7 mouse cellular contexts compared by ENCODE assay signal in genomic region chr7:19558965-19559364, GRCm38 (mm10). TPM values are rescaled to one million over a fixed set of nuclear protein-coding genes. Genes with fewer than 3 reads are reported as not detected.
DNase-seq lines count a peak whose midpoint lies in the region; ATAC-seq and TF ChIP-seq lines count a peak whose summit lies in the region.

No protein-coding gene starts in this region.

- H3K27me3 ChIP-seq in lung, embryonic 15.5 days: no peaks in the 10 kb centered on the region
- no peaks in the 10 kb centered on the region for H3K27me3 ChIP-seq in embryonic facial prominence, embryonic 12.5 days
- no peaks in the 10 kb centered on the region for H3K27me3 ChIP-seq in liver, embryonic 14.5 days (ENCODE audit: control insufficient read depth, insufficient read depth, low read length)

- peak overlapping the region; percentile 5; the same call in 1 of the 2 replicates for H3K4me2 ChIP-seq in lung, embryonic 15.5 days
- peak overlapping the region; percentile 9; the same call in 1 of the 2 replicates for H3K4me2 ChIP-seq in embryonic facial prominence, embryonic 12.5 days (replicated peaks)
- peak overlapping the region; percentile 94 for H3K4me2 ChIP-seq in liver, embryonic 14.5 days (ENCODE audit: low read depth)

- no peak for TF ChIP-seq EP300 in liver, embryonic 14.5 days (IDR thresholded peaks at IDR 0.05; ENCODE audit: low read depth)

- H3K9me3 ChIP-seq in lung, embryonic 15.5 days: no peaks in the 10 kb centered on the region
- H3K9me3 ChIP-seq in embryonic facial prominence, embryonic 12.5 days: no peaks in the 10 kb centered on the region
- no peaks in the 10 kb centered on the region for H3K9me3 ChIP-seq in liver, embryonic 14.5 days (ENCODE audit: control insufficient read depth, low read length)

- H3K27ac ChIP-seq in lung, embryonic 15.5 days: no peak overlapping the region
- no peak overlapping the region for H3K27ac ChIP-seq in embryonic facial prominence, embryonic 12.5 days
- no peak overlapping the region for H3K27ac ChIP-seq in liver, embryonic 14.5 days

- 38% methylated on average over 2 of the region's 2 CpGs for WGBS in lung, embryonic 15.5 days
- 41% methylated on average over 2 of the region's 2 CpGs for WGBS in embryonic facial prominence, embryonic 12.5 days
- 38% methylated on average over 2 of the region's 2 CpGs for WGBS in liver, embryonic 14.5 days (ENCODE audit: insufficient replicate concordance)

- no peak for DNase-seq in lung, postnatal 10 days
- DNase-seq in liver, embryonic 14.5 days (ENCODE audit: low read depth in 3 of 3, low spot score in 3 of 3): no peak
- peak; percentile 45 for DNase-seq in thymus, postnatal 0 days (ENCODE audit: low spot score)
- DNase-seq in adrenal gland, adult 18-20 months (ENCODE audit: low spot score in 2 of 2): no peak
- no peak for DNase-seq in ovary, postnatal 10 days (ENCODE audit: low spot score)

- H3K4me3 ChIP-seq in lung, embryonic 15.5 days: no peak overlapping the region
- H3K4me3 ChIP-seq in embryonic facial prominence, embryonic 12.5 days: no peak overlapping the region
- peak overlapping the region in 1 of 2 experiments; percentile 95; a peak in 2 of 4 replicates for H3K4me3 ChIP-seq in liver, embryonic 14.5 days (ENCODE audit: insufficient read depth in 1 of 2, low read depth in 2 of 2, low read length in 2 of 2)

- ATAC-seq in lung, embryonic 15.5 days (ENCODE audit: borderline replicate concordance, extremely low read depth, low FRiP score, low TSS enrichment): no peak
- no peak for ATAC-seq in embryonic facial prominence, embryonic 12.5 days (ENCODE audit: insufficient number of reproducible peaks, insufficient read depth, low FRiP score, low TSS enrichment)
- no peak for ATAC-seq in liver, embryonic 14.5 days (ENCODE audit: insufficient read depth)

- H3K9ac ChIP-seq in lung, embryonic 15.5 days: no peak overlapping the region
- H3K9ac ChIP-seq in embryonic facial prominence, embryonic 12.5 days: no peak overlapping the region
- peak overlapping the region; percentile 40 for H3K9ac ChIP-seq in liver, embryonic 14.5 days (replicated peaks)

- peaks cover 14% of the 10 kb centered on the region for H3K36me3 ChIP-seq in lung, embryonic 15.5 days
- H3K36me3 ChIP-seq in embryonic facial prominence, embryonic 12.5 days: peaks cover 26% of the 10 kb centered on the region
- peaks cover 30% of the 10 kb centered on the region for H3K36me3 ChIP-seq in liver, embryonic 14.5 days (replicated peaks; ENCODE audit: control insufficient read depth, insufficient read depth, low read depth)

- peaks cover 49% of the 10 kb centered on the region for H3K4me1 ChIP-seq in lung, embryonic 15.5 days
- H3K4me1 ChIP-seq in embryonic facial prominence, embryonic 12.5 days: peaks cover 39% of the 10 kb centered on the region
- H3K4me1 ChIP-seq in liver, embryonic 14.5 days (replicated peaks; ENCODE audit: control insufficient read depth in 2 of 2, insufficient read depth in 2 of 2, low read length in 1 of 2): peaks cover 27 to 41% of the 10 kb centered on the region in 2 experiments

- peak; percentile 70 for TF ChIP-seq CTCF in liver, embryonic 14.5 days (IDR thresholded peaks at IDR 0.05; ENCODE audit: low read depth)

RNA-seq across cellular contexts. Expression of gene Ppp1r37, which starts 3.9 kb away (rescaled TPM):
- 23.8 and 24.8 TPM in 2 replicates for polyA plus RNA-seq in lung, embryonic 15.5 days (2015; fragmentation: Nextera tagmentation; extraction: Ambion mirVana)
- 36.0 and 40.6 TPM in 2 replicates for polyA plus RNA-seq in embryonic facial prominence, embryonic 12.5 days (2016; fragmentation: Nextera tagmentation; extraction: Ambion mirVana)
- polyA plus RNA-seq in liver, embryonic 14.5 days (2012; rRNA removed): 21.8 and 27.0 TPM in 2 replicates
- polyA plus RNA-seq in liver, embryonic 14.5 days (2014; fragmentation: Nextera tagmentation; extraction: Ambion mirVana): 1.5 and 2.0 TPM in 2 replicates
- polyA plus RNA-seq in thymus, postnatal 0 days (2015; fragmentation: Nextera tagmentation; extraction: Ambion mirVana): 11.7 and 15.6 TPM in 2 replicates
- total RNA-seq in adrenal gland, adult 18-20 months (2021): 10 to 100 TPM; 72.8 to 73.6 TPM

RNA-seq across cellular contexts. Expression of gene Zfp296, which starts 18.1 kb away (rescaled TPM):
- 0.50 and 0.54 TPM in 2 replicates for polyA plus RNA-seq in lung, embryonic 15.5 days (2015; fragmentation: Nextera tagmentation; extraction: Ambion mirVana)
- 0.17 and 0.36 TPM in 2 replicates for polyA plus RNA-seq in embryonic facial prominence, embryonic 12.5 days (2016; fragmentation: Nextera tagmentation; extraction: Ambion mirVana)
- polyA plus RNA-seq in liver, embryonic 14.5 days (2012; rRNA removed): 0.66 and 0.96 TPM in 2 replicates
- 0.38 and 0.41 TPM in 2 replicates for polyA plus RNA-seq in liver, embryonic 14.5 days (2014; fragmentation: Nextera tagmentation; extraction: Ambion mirVana)
- 1.5 and 2.0 TPM in 2 replicates for polyA plus RNA-seq in thymus, postnatal 0 days (2015; fragmentation: Nextera tagmentation; extraction: Ambion mirVana)
- total RNA-seq in adrenal gland, adult 18-20 months (2021): 1 to 10 TPM in 1 of 2 experiments, under 1 TPM in 1; 0.46 to 1.2 TPM

RNA-seq across cellular contexts. Expression of gene Gemin7, which starts 18.4 kb away (rescaled TPM):
- polyA plus RNA-seq in lung, embryonic 15.5 days (2015; fragmentation: Nextera tagmentation; extraction: Ambion mirVana): 164 and 183 TPM in 2 replicates
- 150 and 164 TPM in 2 replicates for polyA plus RNA-seq in embryonic facial prominence, embryonic 12.5 days (2016; fragmentation: Nextera tagmentation; extraction: Ambion mirVana)
- polyA plus RNA-seq in liver, embryonic 14.5 days (2012; rRNA removed): 34.8 and 39.6 TPM in 2 replicates
- polyA plus RNA-seq in liver, embryonic 14.5 days (2014; fragmentation: Nextera tagmentation; extraction: Ambion mirVana): 83.1 and 91.6 TPM in 2 replicates
- polyA plus RNA-seq in thymus, postnatal 0 days (2015; fragmentation: Nextera tagmentation; extraction: Ambion mirVana): 133 and 134 TPM in 2 replicates
- 10 to 100 TPM; 66.7 to 85.1 TPM for total RNA-seq in adrenal gland, adult 18-20 months (2021)

RNA-seq across cellular contexts. Expression of gene Nkpd1, which starts 41.3 kb away (rescaled TPM):
- polyA plus RNA-seq in lung, embryonic 15.5 days (2015; fragmentation: Nextera tagmentation; extraction: Ambion mirVana): 0.20 TPM in 1 of 2 replicates, not detected in the other
- 0.06 TPM in 1 of 2 replicates, not detected in the other for polyA plus RNA-seq in embryonic facial prominence, embryonic 12.5 days (2016; fragmentation: Nextera tagmentation; extraction: Ambion mirVana)
- 0.01 and 0.04 TPM in 2 replicates for polyA plus RNA-seq in liver, embryonic 14.5 days (2012; rRNA removed)
- not detected in 2 replicates for polyA plus RNA-seq in liver, embryonic 14.5 days (2014; fragmentation: Nextera tagmentation; extraction: Ambion mirVana)
- polyA plus RNA-seq in thymus, postnatal 0 days (2015; fragmentation: Nextera tagmentation; extraction: Ambion mirVana): 0.24 and 0.42 TPM in 2 replicates
- total RNA-seq in adrenal gland, adult 18-20 months (2021): under 1 TPM in 1 of 2 experiments, not detected in 1; 0.17 TPM

RNA-seq across cellular contexts. Expression of gene Clasrp, which starts 45.3 kb away (rescaled TPM):
- 46.4 and 51.4 TPM in 2 replicates for polyA plus RNA-seq in lung, embryonic 15.5 days (2015; fragmentation: Nextera tagmentation; extraction: Ambion mirVana)
- 72.7 and 80.7 TPM in 2 replicates for polyA plus RNA-seq in embryonic facial prominence, embryonic 12.5 days (2016; fragmentation: Nextera tagmentation; extraction: Ambion mirVana)
- 21.3 and 23.3 TPM in 2 replicates for polyA plus RNA-seq in liver, embryonic 14.5 days (2012; rRNA removed)
- 7.5 and 8.6 TPM in 2 replicates for polyA plus RNA-seq in liver, embryonic 14.5 days (2014; fragmentation: Nextera tagmentation; extraction: Ambion mirVana)
- 35.2 and 41.3 TPM in 2 replicates for polyA plus RNA-seq in thymus, postnatal 0 days (2015; fragmentation: Nextera tagmentation; extraction: Ambion mirVana)
- total RNA-seq in adrenal gland, adult 18-20 months (2021): 10 to 100 TPM; 36.5 to 36.9 TPM

Comparison
In these comparisons a context has a peak if more than half of its experiments do, and no peak if none do; other contexts are left out.
1. H3K4me2 ChIP-seq: peak in every context shown above with its lines; median percentile 94 in liver, embryonic 14.5 days; 9 in embryonic facial prominence, embryonic 12.5 days; 5 in lung, embryonic 15.5 days.